Comparison of ENCODE assay signal across 23 mouse cellular contexts in genomic region chr3:101963501-101963900, GRCm38 (mm10). TPM values are rescaled to one million over a fixed set of nuclear protein-coding genes. Genes with fewer than 3 reads are reported as not detected.
DNase-seq lines count a peak whose midpoint lies in the region; ATAC-seq lines count a peak whose summit lies in the region.
"Had no signal": no experiment of that assay in that cellular context is flagged by ENCODE, and none has a peak within 500 bp of the region (broad histone marks: within the 10 kb centered on the region; RNA-seq: fewer than 3 reads in every experiment).

No protein-coding gene starts in this region.

- no peak overlapping the region for H3K9ac ChIP-seq in liver, embryonic 16.5 days (ENCODE audit: low read depth, low read length)
- no peak overlapping the region for H3K9ac ChIP-seq in liver, embryonic 11.5 days (ENCODE audit: low read depth, low read length)
- H3K9ac ChIP-seq in neural tube, embryonic 13.5 days: no peak overlapping the region
- H3K9ac ChIP-seq: forebrain, embryonic 13.5 days; hindbrain, embryonic 15.5 days; lung, embryonic 15.5 days; midbrain, embryonic 12.5 days had no signal

- H3K27me3 ChIP-seq in liver, embryonic 16.5 days (ENCODE audit: control insufficient read depth, insufficient read depth, low read depth, low read length): no peaks in the 10 kb centered on the region
- no peaks in the 10 kb centered on the region for H3K27me3 ChIP-seq in liver, embryonic 11.5 days (replicated peaks; ENCODE audit: control insufficient read depth, insufficient read depth, low read length)
- no peaks in the 10 kb centered on the region for H3K27me3 ChIP-seq in neural tube, embryonic 13.5 days
- H3K27me3 ChIP-seq: hindbrain, embryonic 15.5 days; lung, embryonic 15.5 days had no signal

- DNase-seq in liver, embryonic 11.5 days (ENCODE audit: low spot score): no peak
- DNase-seq in ZHBTc4 (ENCODE audit: low read depth, low spot score): peak; percentile 60
- peak; percentile 71 for DNase-seq in embryo, embryonic 10.5 days (ENCODE audit: low spot score)
- DNase-seq in thymus, postnatal 36 days: no peak
- DNase-seq in gastrocnemius, adult 8-10 months (ENCODE audit: low spot score in 2 of 2): no peak
- DNase-seq: adrenal gland, postnatal 10 days; cerebellum, adult 9-11 months; gastrocnemius, postnatal 36 days; kidney, adult 8-10 months; kidney, postnatal 14 days; left cerebral cortex, postnatal 4 days; lung, postnatal 4 days had no signal

- 55% methylated on average over 9 of the region's 9 CpGs for WGBS in liver, embryonic 16.5 days (ENCODE audit: insufficient replicate concordance)
- WGBS in liver, embryonic 11.5 days: 52% methylated on average over 9 of the region's 9 CpGs
- WGBS in neural tube, embryonic 13.5 days: 30% methylated on average over 9 of the region's 9 CpGs

- H3K27ac ChIP-seq in liver, embryonic 16.5 days (ENCODE audit: low read length): no peak overlapping the region
- no peak overlapping the region for H3K27ac ChIP-seq in liver, embryonic 11.5 days (ENCODE audit: low read depth, low read length)
- H3K27ac ChIP-seq in neural tube, embryonic 13.5 days (replicated peaks): peak overlapping the region; percentile 62; the same call in 1 of the 2 replicates
- H3K27ac ChIP-seq: forebrain, embryonic 13.5 days; hindbrain, embryonic 15.5 days; layer of hippocampus, adult 2 months; lung, embryonic 15.5 days had no signal

- H3K36me3 ChIP-seq in liver, embryonic 16.5 days (ENCODE audit: control insufficient read depth, insufficient read depth): no peaks in the 10 kb centered on the region
- H3K36me3 ChIP-seq in liver, embryonic 11.5 days (ENCODE audit: control insufficient read depth, insufficient read depth, low read length): no peaks in the 10 kb centered on the region
- no peaks in the 10 kb centered on the region for H3K36me3 ChIP-seq in neural tube, embryonic 13.5 days
- H3K36me3 ChIP-seq: hindbrain, embryonic 15.5 days; lung, embryonic 15.5 days; midbrain, embryonic 12.5 days had no signal

- H3K4me1 ChIP-seq in liver, embryonic 16.5 days (ENCODE audit: control insufficient read depth, low read depth, low read length): no peaks in the 10 kb centered on the region
- no peaks in the 10 kb centered on the region for H3K4me1 ChIP-seq in liver, embryonic 11.5 days (replicated peaks; ENCODE audit: control insufficient read depth, insufficient read depth, low read length)
- H3K4me1 ChIP-seq in neural tube, embryonic 13.5 days (replicated peaks): peaks cover 51% of the 10 kb centered on the region
- H3K4me1 ChIP-seq: lung, embryonic 15.5 days had no signal

- no peak overlapping the region for H3K4me2 ChIP-seq in liver, embryonic 16.5 days (ENCODE audit: low read depth, low read length)
- H3K4me2 ChIP-seq in liver, embryonic 11.5 days: no peak overlapping the region
- H3K4me2 ChIP-seq in neural tube, embryonic 13.5 days: no peak overlapping the region
- H3K4me2 ChIP-seq: forebrain, embryonic 13.5 days; hindbrain, embryonic 15.5 days; lung, embryonic 15.5 days; midbrain, embryonic 12.5 days had no signal

- H3K4me3 ChIP-seq in liver, embryonic 16.5 days (ENCODE audit: low read depth, low read length): no peak overlapping the region
- no peak overlapping the region for H3K4me3 ChIP-seq in liver, embryonic 11.5 days (ENCODE audit: low read depth, low read length)
- no peak overlapping the region for H3K4me3 ChIP-seq in neural tube, embryonic 13.5 days
- H3K4me3 ChIP-seq: forebrain, embryonic 13.5 days; hindbrain, embryonic 15.5 days; layer of hippocampus, adult 2 months; lung, embryonic 15.5 days; midbrain, embryonic 12.5 days had no signal

- ATAC-seq in liver, embryonic 16.5 days (ENCODE audit: low read depth): 0 out of 2 replicates have a peak, but pooled peaks have one; percentile 45
- ATAC-seq in liver, embryonic 11.5 days (replicated peaks; ENCODE audit: low FRiP score): no peak
- ATAC-seq in neural tube, embryonic 13.5 days (ENCODE audit: low read depth): no peak
- ATAC-seq: activated CD4-positive, CD25-positive, alpha-beta regulatory T cell, adult 4 months; forebrain, embryonic 13.5 days had no signal

- H3K9me3 ChIP-seq in liver, embryonic 16.5 days (replicated peaks; ENCODE audit: control insufficient read depth, low read length): no peaks in the 10 kb centered on the region
- H3K9me3 ChIP-seq in liver, embryonic 11.5 days (ENCODE audit: control insufficient read depth, low read length): no peaks in the 10 kb centered on the region
- no peaks in the 10 kb centered on the region for H3K9me3 ChIP-seq in neural tube, embryonic 13.5 days
- H3K9me3 ChIP-seq: forebrain, embryonic 13.5 days; hindbrain, embryonic 15.5 days; lung, embryonic 15.5 days; midbrain, embryonic 12.5 days had no signal

RNA-seq across cellular contexts. Expression of gene Slc22a15, which starts 39.2 kb away (rescaled TPM):
- polyA plus RNA-seq in liver, embryonic 16.5 days (2015; fragmentation: Nextera tagmentation; extraction: Ambion mirVana): 2.4 and 3.1 TPM in 2 replicates
- polyA plus RNA-seq in liver, embryonic 11.5 days (2014; fragmentation: Nextera tagmentation; extraction: Ambion mirVana): 1.8 and 1.9 TPM in 2 replicates
- polyA plus RNA-seq in neural tube, embryonic 13.5 days (2015; fragmentation: Nextera tagmentation; extraction: Ambion mirVana): 8.8 and 9.2 TPM in 2 replicates
- under 1 TPM; 0.39 to 0.85 (median 0.66) TPM for total RNA-seq in gastrocnemius, adult 8-10 months (2022)

RNA-seq across cellular contexts. Expression of gene Nhlh2, which starts 46.4 kb away (rescaled TPM):
- polyA plus RNA-seq in liver, embryonic 16.5 days (2015; fragmentation: Nextera tagmentation; extraction: Ambion mirVana): not detected in 2 replicates
- polyA plus RNA-seq in liver, embryonic 11.5 days (2014; fragmentation: Nextera tagmentation; extraction: Ambion mirVana): 0.09 and 0.19 TPM in 2 replicates
- 72.7 and 75.5 TPM in 2 replicates for polyA plus RNA-seq in neural tube, embryonic 13.5 days (2015; fragmentation: Nextera tagmentation; extraction: Ambion mirVana)
- total RNA-seq in gastrocnemius, adult 8-10 months (2022): not detected
- total RNA-seq: gastrocnemius, postnatal 36 days; heart, adult 8-10 months; liver, adult 2 months had no signal
- polyA plus RNA-seq: activated CD4-positive, CD25-positive, alpha-beta regulatory T cell, adult 4 months; heart, postnatal 0 days; liver, adult 2 months had no signal

Comparison
In these comparisons a context has a peak if more than half of its experiments do, and no peak if none do; other contexts are left out.
1. DNase-seq: peak in ZHBTc4 (single experiment) and embryo, embryonic 10.5 days (single experiment); none in liver, embryonic 11.5 days (single experiment), thymus, postnatal 36 days (0 of 2) and gastrocnemius, adult 8-10 months (0 of 2).
2. RNA of gene Nhlh2, which starts 46.4 kb away (polyA plus RNA-seq): 72.7 to 75.5 TPM in neural tube, embryonic 13.5 days; 0.09 to 0.19 TPM in liver, embryonic 11.5 days and not detected in liver, embryonic 16.5 days; every median in the first group is over 10 times any median in the second.